Mouse (Mus musculus) ES-E14 (cell line): Measurements from ENCODE around the gene Npl.

ENCODE experiments used
- CHD2 ChIP-seq: IDR thresholded peaks from 2 replicates; pipeline ENCODE4 v1.6.1; 2014; ENCODE audit warnings: mild to moderate bottlenecking, low read depth, low read length, inconsistent platforms
- ZNF384 ChIP-seq: IDR thresholded peaks from 2 replicates; pipeline ENCODE4 v1.6.1; 2012; ENCODE audit warnings: low read depth, low read length, inconsistent platforms

- no peak for TF ChIP-seq ZNF384
- no peak for TF ChIP-seq CHD2
These were observed 43.6 kb downstream of the Npl start for GRCm38 (mm10) chr1:153506266-153506665.
